Mouse (Mus musculus) hindbrain, embryonic 15.5 days (tissue): ENCODE measurements around the gene Gm2310. TPM values are rescaled to one million over a fixed set of nuclear protein-coding genes. Genes with fewer than 3 reads are reported as not detected.
A peak's percentile ranks its signal among the peaks of the same experiment; 100 is the strongest.
"Not testable (repeated sequence)": the region's sequence is repeated elsewhere in the genome, so short reads cannot be mapped to it uniquely, and the experiment has no call there.

Experiments
- ATAC-seq: fragments of 200-750 bp; cut with Nextera tagmentation; 2 replicates; pipeline ENCODE4 v1.8.0; 2017; ENCODE audit warnings: low read depth, moderate number of reproducible peaks, moderate TSS enrichment; ENCODE audit not compliant: low FRiP score
- H3K27ac ChIP-seq: fragments of 300-500 bp; sonication (generic); replicated peaks from 2 replicates; pipeline ENCODE4 v1.5.1; 2015; ENCODE audit warnings: mild to moderate bottlenecking, inconsistent platforms
- H3K27me3 ChIP-seq: fragments of 300-500 bp; sonication (generic); 2 replicates; pipeline ENCODE4 v1.6.1; 2015; ENCODE audit warnings: control low read depth, inconsistent platforms
- H3K36me3 ChIP-seq: fragments of 300-500 bp; sonication (generic); 2 replicates; pipeline ENCODE4 v1.6.1; 2015; ENCODE audit warnings: control low read depth, inconsistent platforms
- H3K4me1 ChIP-seq: fragments of 300-500 bp; sonication (generic); replicated peaks from 2 replicates; pipeline ENCODE4 v1.6.1; 2015; ENCODE audit warnings: control low read depth, inconsistent platforms
- H3K4me2 ChIP-seq: fragments of 300-500 bp; sonication (generic); 2 replicates; pipeline ENCODE4 v1.6.1; 2015; ENCODE audit warnings: moderate library complexity, mild to moderate bottlenecking, inconsistent platforms
- H3K4me3 ChIP-seq: fragments of 300-500 bp; sonication (generic); 2 replicates; pipeline ENCODE4 v1.5.1; 2015; ENCODE audit warnings: mild to moderate bottlenecking, inconsistent platforms
- H3K9ac ChIP-seq: fragments of 300-500 bp; sonication (generic); 2 replicates; pipeline ENCODE4 v1.6.1; 2015; ENCODE audit warnings: inconsistent platforms
- H3K9me3 ChIP-seq: fragments of 300-500 bp; sonication (generic); 2 replicates; pipeline ENCODE4 v1.6.1; 2016; ENCODE audit warnings: control low read depth, inconsistent platforms
- WGBS: fragments of 180-500 bp; shearing (Covaris S2); methylation state at CpG from one replicate; pipeline ENCODE4 v1.1.7; 2015; 5-methylcytosine and 5-hydroxymethylcytosine counted together
- polyA plus RNA-seq: library from polyadenylated mRNA; unstranded; fragments of >200 nt; fragmentation: Nextera tagmentation; extraction: Ambion mirVana; gene quantifications from 2 replicates; pipeline ENCODE4 v1.2.1, GENCODE M21; 2015

Gene Gm2310
- not detected in 2 replicates for polyA plus RNA-seq

GRCm38 (mm10) chr15:8519853-8520252 is at the start of gene Gm2310:
Gene Gm2310, minus strand, starts transcription at chr15:8519953.
- ATAC-seq, H3K4me2 ChIP-seq, H3K27me3 ChIP-seq, H3K4me3 ChIP-seq, H3K9me3 ChIP-seq, H3K9ac ChIP-seq, H3K4me1 ChIP-seq, H3K36me3 ChIP-seq, H3K27ac ChIP-seq: not testable (repeated sequence)

GRCm38 (mm10) chr15:8568645-8569528 is 49.1 kb upstream of the Gm2310 start:
- under 1% methylated on average over 61 of the region's 61 CpGs for WGBS
- Histone ChIP-seq H3K27ac (no peak overlapping the region), H3K9me3 (no peaks in the 10 kb centered on the region), H3K4me3 (peak overlapping the region; percentile 60), H3K4me2 (peak overlapping the region; percentile 84), H3K27me3 (peaks cover 10% of the 10 kb centered on the region; the same call in 1 of the 2 replicates), H3K9ac (peak overlapping the region; percentile 46), H3K36me3 (no peaks in the 10 kb centered on the region), H3K4me1 (peaks cover 7% of the 10 kb centered on the region)
- ATAC-seq: peak; percentile 90

- Histone ChIP-seq H3K4me2 (peak overlapping the region; percentile 84), H3K27me3 (peaks cover 10% of the 10 kb centered on the region; the same call in 1 of the 2 replicates), H3K36me3 (no peaks in the 10 kb centered on the region), H3K4me3 (peak overlapping the region; percentile 60), H3K4me1 (peaks cover 7% of the 10 kb centered on the region), H3K27ac (no peak overlapping the region), H3K9ac (peak overlapping the region; percentile 46; the same call in 1 of the 2 replicates), H3K9me3 (no peaks in the 10 kb centered on the region)
- 6% methylated on average over 7 of the region's 7 CpGs for WGBS
- no peak for ATAC-seq
These were observed 48.5 kb upstream of the Gm2310 start for GRCm38 (mm10) chr15:8568286-8568644.

GRCm38 (mm10) chr15:8565416-8565815 is 45.7 kb upstream of the Gm2310 start:
- H3K4me2 ChIP-seq: no peak overlapping the region
- H3K36me3 ChIP-seq: no peaks in the 10 kb centered on the region
- H3K4me1 ChIP-seq: peaks cover 7% of the 10 kb centered on the region
- H3K9ac ChIP-seq: no peak overlapping the region
- H3K27me3 ChIP-seq: peaks cover 10% of the 10 kb centered on the region; the same call in 1 of the 2 replicates
- H3K4me3 ChIP-seq: no peak overlapping the region
- no peak for ATAC-seq
- H3K27ac ChIP-seq: no peak overlapping the region
- 45% methylated on average over 6 of the region's 6 CpGs for WGBS
- no peaks in the 10 kb centered on the region for H3K9me3 ChIP-seq

GRCm38 (mm10) chr15:8564331-8564730 is 44.6 kb upstream of the Gm2310 start:
- H3K4me2 ChIP-seq: no peak overlapping the region
- H3K27ac ChIP-seq: no peak overlapping the region
- H3K4me3 ChIP-seq: no peak overlapping the region
- no peaks in the 10 kb centered on the region for H3K36me3 ChIP-seq
- peaks cover 10% of the 10 kb centered on the region; the same call in 1 of the 2 replicates for H3K27me3 ChIP-seq
- H3K4me1 ChIP-seq: peaks cover 7% of the 10 kb centered on the region; the same call in 1 of the 2 replicates
- H3K9ac ChIP-seq: no peak overlapping the region
- no peak for ATAC-seq
- 92% methylated on average over 3 of the region's 3 CpGs for WGBS
- H3K9me3 ChIP-seq: no peaks in the 10 kb centered on the region

- no peak for ATAC-seq
- Histone ChIP-seq H3K36me3 (no peaks in the 10 kb centered on the region), H3K27ac (no peak overlapping the region), H3K27me3 (peaks cover 9% of the 10 kb centered on the region; the same call in 1 of the 2 replicates), H3K4me2 (no peak overlapping the region), H3K4me1 (peaks cover 6% of the 10 kb centered on the region; the same call in 1 of the 2 replicates), H3K4me3 (no peak overlapping the region), H3K9me3 (no peaks in the 10 kb centered on the region), H3K9ac (no peak overlapping the region)
- 82% methylated on average over 1 of the region's 1 CpGs for WGBS
These were observed 43.9 kb upstream of the Gm2310 start for GRCm38 (mm10) chr15:8563423-8564194.

- no peak for ATAC-seq
These were observed 43.0 kb upstream of the Gm2310 start for GRCm38 (mm10) chr15:8562776-8563175.

GRCm38 (mm10) chr15:8531201-8531600 is 11.4 kb upstream of the Gm2310 start:
- Histone ChIP-seq H3K27ac (no peak overlapping the region), H3K27me3 (no peaks in the 10 kb centered on the region), H3K9ac (no peak overlapping the region), H3K4me2 (no peak overlapping the region), H3K4me3 (no peak overlapping the region), H3K9me3 (no peaks in the 10 kb centered on the region), H3K36me3 (no peaks in the 10 kb centered on the region), H3K4me1 (no peaks in the 10 kb centered on the region)
- WGBS: 67% methylated on average over 5 of the region's 5 CpGs
- ATAC-seq: no peak

More at GRCm38 (mm10) chr15:8562776-8563175, 43.0 kb upstream of the Gm2310 start:
- no peaks in the 10 kb centered on the region for H3K9me3 ChIP-seq
- 88% methylated on average over 7 of the region's 7 CpGs for WGBS
- H3K4me3 ChIP-seq: no peak overlapping the region
- H3K27ac ChIP-seq: no peak overlapping the region
- no peaks in the 10 kb centered on the region for H3K36me3 ChIP-seq
- no peak overlapping the region for H3K9ac ChIP-seq
- no peaks in the 10 kb centered on the region for H3K4me1 ChIP-seq
- H3K4me2 ChIP-seq: no peak overlapping the region
- peaks cover 2% of the 10 kb centered on the region; the same call in 1 of the 2 replicates for H3K27me3 ChIP-seq

- ATAC-seq: peak; percentile 19; the same call in 1 of the 2 replicates
- no peaks in the 10 kb centered on the region for H3K27me3 ChIP-seq
- no peak overlapping the region for H3K4me2 ChIP-seq
- no peak overlapping the region for H3K27ac ChIP-seq
- no peak overlapping the region for H3K4me3 ChIP-seq
- H3K36me3 ChIP-seq: no peaks in the 10 kb centered on the region
- no peak overlapping the region for H3K9ac ChIP-seq
- 14% methylated on average over 5 of the region's 5 CpGs for WGBS
- no peaks in the 10 kb centered on the region for H3K9me3 ChIP-seq
- H3K4me1 ChIP-seq: no peaks in the 10 kb centered on the region; the same call in 1 of the 2 replicates
These were observed 6.8 kb downstream of the Gm2310 start for GRCm38 (mm10) chr15:8512957-8513356.

- no peaks in the 10 kb centered on the region; the same call in 1 of the 2 replicates for H3K4me1 ChIP-seq
- ATAC-seq: no peak
- H3K9me3 ChIP-seq: no peaks in the 10 kb centered on the region
- H3K27me3 ChIP-seq: no peaks in the 10 kb centered on the region
- no peak overlapping the region for H3K27ac ChIP-seq
- no peak overlapping the region for H3K9ac ChIP-seq
- WGBS: 74% methylated on average over 9 of the region's 9 CpGs
- no peaks in the 10 kb centered on the region for H3K36me3 ChIP-seq
- no peak overlapping the region for H3K4me2 ChIP-seq
- no peak overlapping the region for H3K4me3 ChIP-seq
These were observed 7.9 kb downstream of the Gm2310 start for GRCm38 (mm10) chr15:8511861-8512260.

GRCm38 (mm10) chr15:8502431-8502830 is 17.3 kb downstream of the Gm2310 start:
- Histone ChIP-seq H3K27me3 (no peaks in the 10 kb centered on the region), H3K36me3 (no peaks in the 10 kb centered on the region), H3K4me2 (no peak overlapping the region), H3K4me3 (no peak overlapping the region), H3K9me3 (no peaks in the 10 kb centered on the region), H3K4me1 (no peaks in the 10 kb centered on the region), H3K27ac (no peak overlapping the region), H3K9ac (no peak overlapping the region)
- ATAC-seq: no peak
- 92% methylated on average over 2 of the region's 2 CpGs for WGBS

- Histone ChIP-seq H3K4me3 (no peak overlapping the region), H3K36me3 (no peaks in the 10 kb centered on the region), H3K4me2 (no peak overlapping the region), H3K9me3 (no peaks in the 10 kb centered on the region), H3K4me1 (no peaks in the 10 kb centered on the region), H3K9ac (no peak overlapping the region), H3K27me3 (no peaks in the 10 kb centered on the region), H3K27ac (no peak overlapping the region)
- WGBS: 91% methylated on average over 6 of the region's 6 CpGs
- ATAC-seq: no peak
These were observed 34.5 kb downstream of the Gm2310 start for GRCm38 (mm10) chr15:8485261-8485660.
